Mouse (Mus musculus) v-Abl transformed pro-B cells (cell line): Measurements from ENCODE around the gene Bpifb9a.
"Not testable (repeated sequence)": the region's sequence is repeated elsewhere in the genome, so short reads cannot be mapped to it uniquely, and the experiment has no call there.

Experiments used
- in situ Hi-C, 2 experiments: fragments of 400-800 bp; cut with MboI; formaldehyde crosslinking; loops; one replicate each; pipeline ENCODE4 v1.15.1; 2025; ENCODE audit not compliant: unreplicated experiment in 2 of 2

The Bpifb9a gene

GRCm38 (mm10) chr2:154257554-154257953 is at the start of gene Bpifb9a:
Gene Bpifb9a, plus strand, starts transcription at chr2:154257854.
- in situ Hi-C loops = not testable (repeated sequence)

- in situ Hi-C loops = loop anchor here in 1 of 2 experiments (25.0 kb wide), 2 partner anchors 728 to 1553 kb away; partner anchors contain the start of gene Procr
Observed at GRCm38 (mm10) chr2:154209112-154209511, 48.5 kb upstream of the Bpifb9a start.

GRCm38 (mm10) chr2:154211121-154211520 is 46.5 kb upstream of the Bpifb9a start:
- in situ Hi-C loops = loop anchor here in 1 of 2 experiments (25.0 kb wide), 2 partner anchors 726 to 1551 kb away; partner anchors contain the start of gene Procr

- in situ Hi-C loops = loop anchor here in 1 of 2 experiments (25.0 kb wide), 2 partner anchors 725 to 1550 kb away; partner anchors contain the start of gene Procr
Observed at GRCm38 (mm10) chr2:154211881-154212280, 45.8 kb upstream of the Bpifb9a start.

GRCm38 (mm10) chr2:154215191-154215590 is 42.5 kb upstream of the Bpifb9a start:
- in situ Hi-C loops = loop anchor here (5.0 to 25.0 kb wide), 6 partner anchors 72 to 1547 kb away; partner anchors contain the start of genes Cdk5rap1 (in 1 of the 2) and Procr (in 1 of the 2)

GRCm38 (mm10) chr2:154219950-154220349 is 37.7 kb upstream of the Bpifb9a start:
- in situ Hi-C loops = loop anchor here (5.0 to 25.0 kb wide), 6 partner anchors 67 to 1542 kb away; partner anchors contain the start of genes Cdk5rap1 (in 1 of the 2) and Procr (in 1 of the 2)

GRCm38 (mm10) chr2:154223265-154223916 is 34.3 kb upstream of the Bpifb9a start, which contains the start of gene Bpifb5:
Gene Bpifb5, plus strand, starts transcription at chr2:154223742.
- in situ Hi-C loops = loop anchor here in 1 of 2 experiments (25.0 kb wide), 2 partner anchors 714 to 1539 kb away; partner anchors contain the start of gene Procr

GRCm38 (mm10) chr2:154223917-154224273 is 33.8 kb upstream of the Bpifb9a start:
- in situ Hi-C loops = loop anchor here in 1 of 2 experiments (25.0 kb wide), 2 partner anchors 713 to 1538 kb away; partner anchors contain the start of gene Procr

GRCm38 (mm10) chr2:154226991-154227390 is 30.7 kb upstream of the Bpifb9a start:
- in situ Hi-C loops = no loop called here

GRCm38 (mm10) chr2:154227830-154228229 is 29.8 kb upstream of the Bpifb9a start:
- in situ Hi-C loops = no loop called here

- in situ Hi-C loops = no loop called here
Observed at GRCm38 (mm10) chr2:154233426-154233825, 24.2 kb upstream of the Bpifb9a start.

- in situ Hi-C loops = no loop called here
Observed at GRCm38 (mm10) chr2:154240771-154241170, 16.9 kb upstream of the Bpifb9a start.

GRCm38 (mm10) chr2:154242726-154243125 is 14.9 kb upstream of the Bpifb9a start:
- in situ Hi-C loops = not testable (repeated sequence)

- in situ Hi-C loops = no loop called here
Observed at GRCm38 (mm10) chr2:154243356-154244036, 14.2 kb upstream of the Bpifb9a start.

GRCm38 (mm10) chr2:154245322-154245721 is 12.3 kb upstream of the Bpifb9a start:
- in situ Hi-C loops = no loop called here

- in situ Hi-C loops = not testable (repeated sequence)
Observed at GRCm38 (mm10) chr2:154255254-154255653, 2.4 kb upstream of the Bpifb9a start.

GRCm38 (mm10) chr2:154255770-154256169 is 1.9 kb upstream of the Bpifb9a start:
- in situ Hi-C loops = no loop called here

GRCm38 (mm10) chr2:154264397-154264796 is 6.7 kb downstream of the Bpifb9a start:
- in situ Hi-C loops = not testable (repeated sequence)

GRCm38 (mm10) chr2:154291866-154292265 is 34.2 kb downstream of the Bpifb9a start:
- in situ Hi-C loops = loop anchor here in 1 of 2 experiments (5.0 kb wide), 1 partner anchor 75 kb away; no protein-coding TSS in a partner anchor

- in situ Hi-C loops = loop anchor here in 1 of 2 experiments (5.0 kb wide), 1 partner anchor 76 kb away; no protein-coding TSS in a partner anchor
Observed at GRCm38 (mm10) chr2:154292833-154293232, 35.2 kb downstream of the Bpifb9a start.

GRCm38 (mm10) chr2:154294746-154295145 is 37.1 kb downstream of the Bpifb9a start:
- in situ Hi-C loops = loop anchor here in 1 of 2 experiments (5.0 kb wide), 1 partner anchor 77 kb away; no protein-coding TSS in a partner anchor
